ENCODE assay signal across 24 mouse cellular contexts in the genomic region with DNA sequence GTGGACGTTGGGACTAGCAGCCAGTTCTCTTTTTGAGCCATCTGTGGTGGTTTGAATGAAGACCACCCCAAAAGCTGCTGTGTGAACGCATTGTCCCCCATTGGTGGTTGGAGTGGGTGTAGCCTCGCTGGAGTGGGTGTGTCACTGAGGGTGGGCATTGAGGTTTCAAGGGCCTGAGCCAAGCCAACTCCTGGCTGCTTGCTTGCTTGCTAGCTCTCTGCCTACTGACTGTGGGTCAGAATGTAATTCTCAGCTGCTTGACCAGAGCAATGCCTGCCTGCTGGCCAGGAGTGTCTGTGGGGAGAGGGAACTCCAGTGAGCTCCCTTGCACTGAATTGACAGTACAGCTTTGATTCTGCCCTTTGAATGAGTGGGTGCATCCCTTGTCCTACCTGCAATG. TPM values are rescaled to one million over a fixed set of nuclear protein-coding genes. Genes with fewer than 3 reads are reported as not detected.
DNase-seq lines count a peak whose midpoint lies in the region; ATAC-seq and TF ChIP-seq lines count a peak whose summit lies in the region.
"Had no signal": no experiment of that assay in that cellular context is flagged by ENCODE, and none has a peak within 500 bp of the region (broad histone marks: within the 10 kb centered on the region; RNA-seq: fewer than 3 reads in every experiment).

No protein-coding gene starts in this region.

- H3K4me2 ChIP-seq in liver, postnatal 0 days (ENCODE audit: low read depth, low read length) = no peak overlapping the region
- H3K4me2 ChIP-seq in liver, embryonic 12.5 days = no peak overlapping the region
- H3K4me2 ChIP-seq: embryonic facial prominence, embryonic 12.5 days; forebrain, embryonic 13.5 days; forebrain, embryonic 15.5 days had no signal

- H3K27ac ChIP-seq in liver, postnatal 0 days (ENCODE audit: low read depth) = no peak overlapping the region
- no peak overlapping the region for H3K27ac ChIP-seq in liver, embryonic 12.5 days
- H3K27ac ChIP-seq in bone marrow macrophage, adult 2 months (ENCODE audit: insufficient read depth, low read depth, low read length) = no peak overlapping the region
- H3K27ac ChIP-seq: embryonic facial prominence, embryonic 10.5 days; embryonic facial prominence, embryonic 12.5 days; forebrain, embryonic 13.5 days; forebrain, embryonic 15.5 days had no signal

- no peak for TF ChIP-seq EP300 in liver, postnatal 0 days (IDR thresholded peaks at IDR 0.05; ENCODE audit: low read depth)

- H3K4me3 ChIP-seq in liver, postnatal 0 days (ENCODE audit: low read depth, low read length) = no peak overlapping the region
- no peak overlapping the region for H3K4me3 ChIP-seq in liver, embryonic 12.5 days
- no peak overlapping the region for H3K4me3 ChIP-seq in bone marrow macrophage, adult 2 months (ENCODE audit: insufficient read depth, low read length)
- H3K4me3 ChIP-seq: embryonic facial prominence, embryonic 10.5 days; embryonic facial prominence, embryonic 12.5 days; forebrain, embryonic 13.5 days; forebrain, embryonic 15.5 days had no signal

- 57% methylated on average over 3 of the region's 3 CpGs for WGBS in liver, postnatal 0 days (ENCODE audit: insufficient replicate concordance)
- 58% methylated on average over 3 of the region's 3 CpGs for WGBS in liver, embryonic 12.5 days (ENCODE audit: insufficient replicate concordance)

- H3K4me1 ChIP-seq in liver, postnatal 0 days (ENCODE audit: insufficient read depth) = 0 out of 2 replicates have a peak, but pooled peaks cover 5% of the 10 kb centered on the region
- H3K4me1 ChIP-seq in liver, embryonic 12.5 days = peaks cover 13% of the 10 kb centered on the region
- H3K4me1 ChIP-seq in bone marrow macrophage, adult 2 months (ENCODE audit: control insufficient read depth, insufficient read depth, low read length) = peaks cover 24% of the 10 kb centered on the region

- no peak overlapping the region for H3K9ac ChIP-seq in liver, postnatal 0 days (replicated peaks)
- no peak overlapping the region for H3K9ac ChIP-seq in liver, embryonic 12.5 days
- H3K9ac ChIP-seq: embryonic facial prominence, embryonic 12.5 days; forebrain, embryonic 13.5 days; forebrain, embryonic 15.5 days; forebrain, postnatal 0 days had no signal

- peak; percentile 11 for DNase-seq in liver, postnatal 0 days
- no peak for DNase-seq in adipocyte (ENCODE audit: low spot score)
- no peak for DNase-seq in natural killer cell, adult 2 months (ENCODE audit: low spot score in 2 of 2)
- DNase-seq: adrenal gland, adult 2 months; adrenal gland, postnatal 10 days; adrenal gland, postnatal 25 days; cerebellum, adult 11-12 months; cerebellum, adult 2 months; cerebellum, adult 9-10 months; cerebellum, postnatal 10 days; cerebellum, postnatal 25 days; forebrain, postnatal 0 days had no signal

- no peaks in the 10 kb centered on the region for H3K27me3 ChIP-seq in liver, postnatal 0 days (ENCODE audit: insufficient read depth, low read length)
- 0 out of 2 replicates have a peak, but pooled peaks cover 4% of the 10 kb centered on the region for H3K27me3 ChIP-seq in liver, embryonic 12.5 days (replicated peaks)
- H3K27me3 ChIP-seq: embryonic facial prominence, embryonic 12.5 days; forebrain, embryonic 13.5 days; forebrain, embryonic 15.5 days had no signal

- no peak for TF ChIP-seq CTCF in liver, postnatal 0 days (IDR thresholded peaks at IDR 0.05; ENCODE audit: low read depth)
- TF ChIP-seq CTCF in bone marrow macrophage, adult 2 months (IDR thresholded peaks at IDR 0.05; ENCODE audit: low read depth, low read length) = peak; percentile 18; the same call in 1 of the 2 replicates

- ATAC-seq in liver, postnatal 0 days = no peak
- no peak for ATAC-seq in liver, embryonic 12.5 days
- ATAC-seq: activated CD4-positive, CD25-positive, alpha-beta regulatory T cell, adult 4 months; forebrain, embryonic 13.5 days; forebrain, embryonic 15.5 days; forebrain, postnatal 0 days; Patski had no signal

- H3K36me3 ChIP-seq in liver, postnatal 0 days (replicated peaks; ENCODE audit: insufficient read depth, low read length) = no peaks in the 10 kb centered on the region
- H3K36me3 ChIP-seq in liver, embryonic 12.5 days = no peaks in the 10 kb centered on the region
- H3K36me3 ChIP-seq: embryonic facial prominence, embryonic 10.5 days; embryonic facial prominence, embryonic 12.5 days; forebrain, embryonic 15.5 days; G1E had no signal

- no peak for TF ChIP-seq POLR2A in bone marrow macrophage, adult 2 months (IDR thresholded peaks at IDR 0.05; ENCODE audit: borderline replicate concordance, low read depth, low read length)

- H3K9me3 ChIP-seq in liver, postnatal 0 days (ENCODE audit: low read length) = no peaks in the 10 kb centered on the region
- no peaks in the 10 kb centered on the region for H3K9me3 ChIP-seq in liver, embryonic 12.5 days (replicated peaks)
- H3K9me3 ChIP-seq: embryonic facial prominence, embryonic 10.5 days; embryonic facial prominence, embryonic 12.5 days; forebrain, embryonic 13.5 days; forebrain, embryonic 15.5 days had no signal

RNA-seq across cellular contexts. Expression of a gene that starts 6.5 kb away (rescaled TPM):
- 31.2 and 32.5 TPM in 2 replicates for polyA plus RNA-seq in liver, postnatal 0 days (2015; fragmentation: Nextera tagmentation; extraction: Ambion mirVana)
- polyA plus RNA-seq in liver, embryonic 12.5 days (2016; fragmentation: Nextera tagmentation; extraction: Ambion mirVana) = 37.4 and 41.8 TPM in 2 replicates
- polyA plus RNA-seq in bone marrow macrophage, adult 2 months (2012; ENCODE audit: insufficient read depth, insufficient read length, missing spikeins) = 32.9 and 35.7 TPM in 2 replicates

RNA-seq across cellular contexts. Expression of a gene that starts 23.7 kb away (rescaled TPM):
- polyA plus RNA-seq in liver, postnatal 0 days (2015; fragmentation: Nextera tagmentation; extraction: Ambion mirVana) = not detected in 2 replicates
- polyA plus RNA-seq in liver, embryonic 12.5 days (2016; fragmentation: Nextera tagmentation; extraction: Ambion mirVana) = not detected in 2 replicates
- polyA plus RNA-seq in bone marrow macrophage, adult 2 months (2012; ENCODE audit: insufficient read depth, insufficient read length, missing spikeins) = not detected in 2 replicates
- polyA plus RNA-seq: activated CD4-positive, CD25-positive, alpha-beta regulatory T cell, adult 4 months; adrenal gland, adult 2 months; C2C12; cerebellum, adult 2 months; embryonic facial prominence, embryonic 10.5 days; embryonic facial prominence, embryonic 12.5 days; embryonic facial prominence, embryonic 14.5 days; forebrain, embryonic 11.5 days; forebrain, embryonic 13.5 days; forebrain, embryonic 15.5 days; forebrain, postnatal 0 days; G1E had no signal

RNA-seq across cellular contexts. Expression of a gene that starts 28.7 kb away (rescaled TPM):
- polyA plus RNA-seq in liver, postnatal 0 days (2015; fragmentation: Nextera tagmentation; extraction: Ambion mirVana) = not detected in 2 replicates
- polyA plus RNA-seq in liver, embryonic 12.5 days (2016; fragmentation: Nextera tagmentation; extraction: Ambion mirVana) = not detected in 2 replicates
- not detected in 2 replicates for polyA plus RNA-seq in bone marrow macrophage, adult 2 months (2012; ENCODE audit: insufficient read depth, insufficient read length, missing spikeins)
- polyA plus RNA-seq: activated CD4-positive, CD25-positive, alpha-beta regulatory T cell, adult 4 months; adrenal gland, adult 2 months; C2C12; G1E; Patski had no signal

RNA-seq across cellular contexts. Expression of a gene that starts 54.4 kb away (rescaled TPM):
- polyA plus RNA-seq in liver, postnatal 0 days (2015; fragmentation: Nextera tagmentation; extraction: Ambion mirVana) = 10.5 and 11.1 TPM in 2 replicates
- polyA plus RNA-seq in liver, embryonic 12.5 days (2016; fragmentation: Nextera tagmentation; extraction: Ambion mirVana) = 28.1 and 28.3 TPM in 2 replicates
- polyA plus RNA-seq in bone marrow macrophage, adult 2 months (2012; ENCODE audit: insufficient read depth, insufficient read length, missing spikeins) = 111 and 116 TPM in 2 replicates

RNA-seq across cellular contexts. Expression of a gene that starts 55.3 kb away (rescaled TPM):
- polyA plus RNA-seq in liver, postnatal 0 days (2015; fragmentation: Nextera tagmentation; extraction: Ambion mirVana) = 26.7 TPM in 2 replicates
- 85.2 and 87.5 TPM in 2 replicates for polyA plus RNA-seq in liver, embryonic 12.5 days (2016; fragmentation: Nextera tagmentation; extraction: Ambion mirVana)
- 102 and 116 TPM in 2 replicates for polyA plus RNA-seq in bone marrow macrophage, adult 2 months (2012; ENCODE audit: insufficient read depth, insufficient read length, missing spikeins)
